ENCODE assay signal across 8 mouse cellular contexts in the genomic region with DNA sequence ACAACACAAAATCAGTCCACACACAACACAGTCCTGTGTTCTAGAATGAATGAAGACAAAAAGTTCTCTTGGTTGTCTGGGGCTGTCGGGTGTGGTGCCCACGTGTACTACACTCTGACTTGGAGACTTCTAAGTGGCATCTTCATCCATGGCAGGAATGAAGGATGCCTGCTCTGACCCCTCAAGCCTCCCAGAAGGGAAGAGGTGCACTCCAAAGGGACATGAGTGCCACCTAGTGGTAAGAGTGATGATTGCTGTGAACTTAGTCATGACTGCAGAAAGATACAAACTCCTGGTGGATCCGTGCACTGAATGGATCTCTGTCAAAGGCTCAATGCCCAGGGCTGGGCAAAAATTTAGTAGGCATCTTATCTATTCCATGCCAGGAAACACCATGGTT. TPM values are rescaled to one million over a fixed set of nuclear protein-coding genes. Genes with fewer than 3 reads are reported as not detected.
DNase-seq lines count a peak whose midpoint lies in the region; ATAC-seq and TF ChIP-seq lines count a peak whose summit lies in the region.

No protein-coding gene starts in this region.

- H3K27ac ChIP-seq in forebrain, embryonic 13.5 days, result no peak overlapping the region
- no peak overlapping the region for H3K27ac ChIP-seq in liver, embryonic 14.5 days

- no peak for TF ChIP-seq EP300 in liver, embryonic 14.5 days (IDR thresholded peaks at IDR 0.05; ENCODE audit: low read depth)

- no peak overlapping the region for H3K9ac ChIP-seq in forebrain, embryonic 13.5 days
- no peak overlapping the region for H3K9ac ChIP-seq in liver, embryonic 14.5 days (replicated peaks)

- no peaks in the 10 kb centered on the region for H3K4me1 ChIP-seq in forebrain, embryonic 13.5 days
- no peaks in the 10 kb centered on the region for H3K4me1 ChIP-seq in liver, embryonic 14.5 days (replicated peaks; ENCODE audit: control insufficient read depth in 2 of 2, insufficient read depth in 2 of 2, low read length in 1 of 2)

- H3K4me3 ChIP-seq in forebrain, embryonic 13.5 days, result no peak overlapping the region
- no peak overlapping the region for H3K4me3 ChIP-seq in liver, embryonic 14.5 days (ENCODE audit: insufficient read depth in 1 of 2, low read depth in 2 of 2, low read length in 2 of 2)

- ATAC-seq in cerebellum, adult (ENCODE audit: insufficient number of reproducible peaks, low FRiP score, low TSS enrichment), result no peak
- peak; percentile 55; the same call in 1 of the 2 replicates for ATAC-seq in forebrain, embryonic 13.5 days
- no peak for ATAC-seq in liver, embryonic 14.5 days (ENCODE audit: insufficient read depth)

- 5% methylated on average over 3 of the region's 3 CpGs for WGBS in forebrain, embryonic 13.5 days
- 1% methylated on average over 3 of the region's 3 CpGs for WGBS in liver, embryonic 14.5 days (ENCODE audit: insufficient replicate concordance)

- no peaks in the 10 kb centered on the region for H3K9me3 ChIP-seq in forebrain, embryonic 13.5 days (replicated peaks)
- no peaks in the 10 kb centered on the region for H3K9me3 ChIP-seq in liver, embryonic 14.5 days (ENCODE audit: control insufficient read depth, low read length)

- no peaks in the 10 kb centered on the region for H3K36me3 ChIP-seq in forebrain, embryonic 13.5 days (ENCODE audit: poor library complexity, severe bottlenecking)
- H3K36me3 ChIP-seq in liver, embryonic 14.5 days (replicated peaks; ENCODE audit: control insufficient read depth, insufficient read depth, low read depth), result no peaks in the 10 kb centered on the region

- DNase-seq in cerebellum, adult 11 months, result peak; percentile 52
- peak; percentile 36 for DNase-seq in CD4-positive helper T cell, adult 2 months (ENCODE audit: low read depth, low spot score)
- DNase-seq in c-Kit-negative CD71-positive TER-119-positive erythroid progenitor cells, embryonic 14.5 days (ENCODE audit: low read depth, low spot score), result peak; percentile 16
- peak; percentile 75 for DNase-seq in kidney, adult 9 months
- peak; percentile 12 to 35 (median 20) for DNase-seq in liver, embryonic 14.5 days (ENCODE audit: low read depth in 3 of 3, low spot score in 3 of 3)
- DNase-seq in retina, postnatal 7 days (ENCODE audit: low read depth, low spot score), result peak; percentile 75

- peak; percentile 85 for TF ChIP-seq CTCF in liver, embryonic 14.5 days (IDR thresholded peaks at IDR 0.05; ENCODE audit: low read depth)

- H3K27me3 ChIP-seq in forebrain, embryonic 13.5 days, result peaks cover 4% of the 10 kb centered on the region
- no peaks in the 10 kb centered on the region for H3K27me3 ChIP-seq in liver, embryonic 14.5 days (ENCODE audit: control insufficient read depth, insufficient read depth, low read length)

- no peak overlapping the region for H3K4me2 ChIP-seq in forebrain, embryonic 13.5 days
- H3K4me2 ChIP-seq in liver, embryonic 14.5 days (ENCODE audit: low read depth), result no peak overlapping the region

RNA-seq across cellular contexts. Expression of gene Gja4, which starts 5.8 kb away (rescaled TPM):
- 11.4 and 13.1 TPM in 2 replicates for polyA plus RNA-seq in forebrain, embryonic 13.5 days (2015; fragmentation: Nextera tagmentation; extraction: Ambion mirVana)
- 2.2 and 2.4 TPM in 2 replicates for polyA plus RNA-seq in liver, embryonic 14.5 days (2012; rRNA removed)
- 2.1 and 2.8 TPM in 2 replicates for polyA plus RNA-seq in liver, embryonic 14.5 days (2014; fragmentation: Nextera tagmentation; extraction: Ambion mirVana)

RNA-seq across cellular contexts. Expression of gene Gjb3, which starts 11.0 kb away (rescaled TPM):
- polyA plus RNA-seq in forebrain, embryonic 13.5 days (2015; fragmentation: Nextera tagmentation; extraction: Ambion mirVana), result 0.10 TPM in 1 of 2 replicates, not detected in the other
- 0.03 and 0.06 TPM in 2 replicates for polyA plus RNA-seq in liver, embryonic 14.5 days (2012; rRNA removed)
- 0.14 TPM in 1 of 2 replicates, not detected in the other for polyA plus RNA-seq in liver, embryonic 14.5 days (2014; fragmentation: Nextera tagmentation; extraction: Ambion mirVana)

RNA-seq across cellular contexts. Expression of gene Gjb4, which starts 34.3 kb away (rescaled TPM):
- polyA plus RNA-seq in forebrain, embryonic 13.5 days (2015; fragmentation: Nextera tagmentation; extraction: Ambion mirVana), result not detected in 2 replicates
- not detected in 2 replicates for polyA plus RNA-seq in liver, embryonic 14.5 days (2012; rRNA removed)
- not detected in 2 replicates for polyA plus RNA-seq in liver, embryonic 14.5 days (2014; fragmentation: Nextera tagmentation; extraction: Ambion mirVana)

RNA-seq across cellular contexts. Expression of gene Gjb5, which starts 38.4 kb away (rescaled TPM):
- 0.10 TPM in 1 of 2 replicates, not detected in the other for polyA plus RNA-seq in forebrain, embryonic 13.5 days (2015; fragmentation: Nextera tagmentation; extraction: Ambion mirVana)
- polyA plus RNA-seq in liver, embryonic 14.5 days (2012; rRNA removed), result 0.01 TPM in 1 of 2 replicates, not detected in the other
- polyA plus RNA-seq in liver, embryonic 14.5 days (2014; fragmentation: Nextera tagmentation; extraction: Ambion mirVana), result not detected in 2 replicates

Comparison
In these comparisons a context has a peak if more than half of its experiments do, and no peak if none do; other contexts are left out.
1. DNase-seq: peak in every context shown above with its lines; median percentile 75 in kidney, adult 9 months; 75 in retina, postnatal 7 days; 52 in cerebellum, adult 11 months; 36 in CD4-positive helper T cell, adult 2 months; 20 in liver, embryonic 14.5 days; 16 in c-Kit-negative CD71-positive TER-119-positive erythroid progenitor cells, embryonic 14.5 days.